Mouse (Mus musculus) telencephalon, adult 2 months (tissue): Measurements from ENCODE around the gene Acvrl1.

Source experiments
- DNase-seq: peaks from one replicate; pipeline ENCODE4 v3.0.0-alpha.2; 2011; ENCODE audit warnings: low read depth, low spot score

Acvrl1 gene

DNA sequence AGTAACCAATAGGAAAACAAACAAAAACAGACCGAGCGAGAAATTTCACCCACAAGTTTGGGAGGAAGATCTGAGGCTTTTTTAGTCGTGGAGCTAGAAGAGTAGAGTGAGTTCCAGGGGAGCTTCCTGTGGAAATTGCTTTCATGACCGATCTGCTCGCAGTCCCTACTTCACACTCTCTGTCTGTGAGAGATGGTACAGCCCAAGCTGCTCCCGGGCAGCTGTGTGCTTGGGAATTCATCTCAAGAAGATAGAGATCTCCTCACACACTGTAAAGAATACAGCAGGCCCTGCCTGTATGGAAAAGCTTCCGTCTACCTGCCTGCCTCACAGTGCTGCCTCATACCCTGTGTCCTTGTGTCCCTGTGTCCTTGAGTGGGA, 63.9 kb downstream of the Acvrl1 start:
- DNase-seq = no peak

DNA sequence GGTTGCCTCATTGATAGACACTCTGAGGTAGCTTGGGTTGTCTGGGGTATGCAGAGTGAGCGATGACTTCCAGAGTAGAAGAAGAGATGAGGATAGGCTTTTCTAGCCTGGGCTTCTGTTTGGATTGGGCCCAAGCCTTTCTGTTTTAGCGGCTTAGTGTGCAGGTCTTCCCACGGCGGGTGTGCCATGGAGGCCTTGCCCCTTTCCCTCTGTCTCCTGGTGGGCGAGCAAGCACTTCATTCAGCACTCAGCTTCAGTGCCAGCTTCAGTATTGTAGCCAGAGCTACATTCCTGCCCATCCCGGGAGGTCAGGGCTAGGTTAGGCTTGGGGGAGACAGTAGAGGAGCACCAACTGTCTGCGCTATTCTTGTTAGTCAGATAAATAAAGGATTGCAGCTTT, 64.3 kb downstream of the Acvrl1 start:
- DNase-seq = no peak

DNA sequence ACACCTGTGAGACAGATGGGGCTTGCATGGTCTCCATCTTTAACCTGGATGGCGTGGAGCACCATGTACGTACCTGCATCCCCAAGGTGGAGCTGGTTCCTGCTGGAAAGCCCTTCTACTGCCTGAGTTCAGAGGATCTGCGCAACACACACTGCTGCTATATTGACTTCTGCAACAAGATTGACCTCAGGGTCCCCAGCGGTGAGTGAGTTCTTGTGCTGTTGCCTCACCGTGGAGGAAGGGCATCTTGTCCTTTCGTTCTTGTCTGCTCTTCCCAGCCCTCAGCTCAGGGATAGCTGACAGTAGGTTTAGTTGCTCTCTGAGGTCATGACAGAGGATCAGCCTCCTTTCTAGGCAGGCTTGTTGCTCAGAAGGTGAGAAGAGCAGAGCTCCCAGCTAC, 65.6 kb downstream of the Acvrl1 start:
- no peak for DNase-seq
